Mouse (Mus musculus): Measurements from ENCODE around the gene Prkci. TPM values are rescaled to one million over a fixed set of nuclear protein-coding genes. Genes with fewer than 3 reads are reported as not detected.

Prkci gene
- polyA plus RNA-seq, 1 experiment from 2014 or later: 22.1 TPM

DNA sequence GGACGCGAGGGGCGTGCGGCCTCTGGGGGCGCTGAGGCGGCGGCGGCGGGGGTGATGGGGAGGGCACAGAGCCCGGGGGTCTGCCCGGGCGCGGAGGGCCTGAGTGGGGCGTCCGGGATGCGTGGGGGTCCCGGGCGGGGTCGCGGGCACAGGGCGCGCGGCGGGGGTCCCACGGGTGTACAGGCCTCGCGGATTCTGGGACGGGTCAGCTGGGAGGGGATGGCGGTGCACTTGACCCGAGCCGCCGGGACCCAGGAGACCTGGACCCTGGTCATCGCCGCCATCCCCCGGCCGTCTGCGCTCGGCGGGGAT lies 99.6 kb downstream of the Prkci start:
- under 1% methylated on average over 31 of the region's 39 CpGs for WGBS
- H3K4me3 ChIP-seq: peak overlapping the region; percentile 99
- no peak for ATAC-seq

DNA sequence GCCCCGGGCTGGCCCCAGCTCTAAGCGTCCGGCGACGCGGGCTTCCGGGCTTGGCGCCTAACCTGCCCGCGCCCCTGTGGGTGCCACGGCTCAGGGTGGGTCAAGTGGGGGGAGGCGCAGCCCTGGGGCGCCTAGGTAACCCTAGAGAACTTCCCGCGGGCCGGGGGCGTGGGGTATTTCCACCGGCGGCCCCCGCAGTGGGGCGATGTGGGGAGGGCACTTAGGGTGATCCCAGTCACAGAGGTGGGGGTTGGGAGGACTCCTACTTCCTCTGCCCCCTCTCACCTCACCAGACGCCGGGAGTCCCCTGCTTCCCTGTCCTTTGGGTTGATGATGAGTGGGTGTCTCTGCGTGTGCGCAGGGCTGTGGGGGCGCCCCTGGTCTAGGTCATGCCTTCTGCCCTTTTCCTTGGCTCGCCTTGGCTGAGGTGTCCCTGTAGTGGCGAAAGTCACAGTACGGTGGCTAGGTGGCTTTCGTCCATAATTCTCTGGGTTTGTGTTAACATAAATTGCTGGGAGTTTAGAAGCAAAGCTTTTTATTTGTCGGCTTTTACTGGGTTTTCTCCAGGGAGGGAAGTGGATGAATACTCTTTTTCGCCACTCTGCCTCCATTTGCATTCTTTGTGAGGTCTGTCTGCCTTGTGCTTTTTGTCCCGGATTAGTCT lies 100.1 kb downstream of the Prkci start:
- H3K4me2 ChIP-seq: peak overlapping the region; percentile 80
- no peaks in the 10 kb centered on the region for H3K9me3 ChIP-seq (replicated peaks)
- 0% methylated on average over 25 of the region's 33 CpGs for WGBS
- peaks cover 47% of the 10 kb centered on the region for H3K4me1 ChIP-seq
- no peaks in the 10 kb centered on the region for H3K27me3 ChIP-seq
- peaks cover 9% of the 10 kb centered on the region; the same call in 1 of the 2 replicates for H3K36me3 ChIP-seq (ENCODE audit: poor library complexity, severe bottlenecking)
- peak; percentile 14 for ATAC-seq
- peak overlapping the region; percentile 100 for H3K27ac ChIP-seq
- peak overlapping the region; percentile 94 for H3K9ac ChIP-seq
- H3K4me3 ChIP-seq: peak overlapping the region; percentile 99

More for the DNA sequence above, 99.6 kb downstream of the Prkci start:
- peak overlapping the region; percentile 94 for H3K9ac ChIP-seq
- peak overlapping the region; percentile 100 for H3K27ac ChIP-seq
- H3K4me2 ChIP-seq: peak overlapping the region; percentile 80
- no peaks in the 10 kb centered on the region for H3K27me3 ChIP-seq
- H3K4me1 ChIP-seq: peaks cover 44% of the 10 kb centered on the region
- peaks cover 9% of the 10 kb centered on the region; the same call in 1 of the 2 replicates for H3K36me3 ChIP-seq (ENCODE audit: poor library complexity, severe bottlenecking)
- H3K9me3 ChIP-seq (replicated peaks): no peaks in the 10 kb centered on the region

DNA sequence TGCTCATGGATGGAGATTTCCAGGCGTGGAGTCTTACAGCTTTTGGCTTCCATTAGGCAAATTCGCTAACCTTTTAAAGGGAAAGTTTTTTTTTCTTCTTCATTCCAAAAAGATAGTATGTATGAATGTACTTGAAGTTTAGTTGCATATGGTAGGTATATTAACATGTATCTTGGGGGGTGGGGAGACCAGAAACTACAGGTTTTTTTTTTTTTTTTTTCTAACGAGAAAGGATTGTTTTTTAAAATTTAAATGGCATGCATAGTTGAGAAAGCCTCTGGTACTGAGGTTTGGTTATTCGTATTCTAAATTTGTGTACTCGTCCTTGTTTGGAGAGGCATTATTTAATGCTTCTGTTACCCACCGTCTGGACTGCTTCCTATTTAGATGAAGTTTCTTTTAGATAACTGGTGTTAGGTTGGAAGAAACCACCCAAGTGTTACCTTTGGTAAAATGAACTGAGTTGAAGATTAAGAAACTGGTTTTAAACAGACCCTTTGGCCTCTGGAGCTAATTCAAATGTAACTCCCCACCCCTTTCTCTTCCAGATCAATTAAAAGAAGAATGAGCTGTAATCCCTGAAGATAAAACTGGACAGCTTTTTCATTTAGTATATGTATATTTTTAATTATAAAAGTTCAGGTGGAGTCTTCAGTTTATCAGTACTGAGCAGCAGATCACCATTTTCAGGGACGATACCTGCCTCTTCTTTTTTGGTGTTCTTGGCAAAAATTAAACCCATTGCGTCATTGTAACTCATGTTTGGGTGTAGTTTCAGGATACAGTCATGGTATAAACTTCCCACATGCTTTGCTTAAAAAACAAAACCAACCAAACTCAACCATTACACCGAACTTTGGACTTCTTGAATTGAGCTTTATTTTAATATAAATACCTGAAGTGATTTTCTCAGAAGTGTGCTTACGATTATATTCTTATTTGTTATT lies 100.9 kb downstream of the Prkci start:
- H3K27ac ChIP-seq: peak overlapping the region; percentile 100
- H3K9me3 ChIP-seq (replicated peaks): no peaks in the 10 kb centered on the region
- no peaks in the 10 kb centered on the region for H3K27me3 ChIP-seq
- peak overlapping the region; percentile 94 for H3K9ac ChIP-seq
- 44% methylated on average over 10 of the region's 10 CpGs for WGBS
- peak overlapping the region; percentile 80 for H3K4me2 ChIP-seq
- H3K4me1 ChIP-seq: peaks cover 53% of the 10 kb centered on the region
- H3K36me3 ChIP-seq (ENCODE audit: poor library complexity, severe bottlenecking): peaks cover 9% of the 10 kb centered on the region; the same call in 1 of the 2 replicates
- H3K4me3 ChIP-seq: peak overlapping the region; percentile 99
- ATAC-seq: no peak

DNA sequence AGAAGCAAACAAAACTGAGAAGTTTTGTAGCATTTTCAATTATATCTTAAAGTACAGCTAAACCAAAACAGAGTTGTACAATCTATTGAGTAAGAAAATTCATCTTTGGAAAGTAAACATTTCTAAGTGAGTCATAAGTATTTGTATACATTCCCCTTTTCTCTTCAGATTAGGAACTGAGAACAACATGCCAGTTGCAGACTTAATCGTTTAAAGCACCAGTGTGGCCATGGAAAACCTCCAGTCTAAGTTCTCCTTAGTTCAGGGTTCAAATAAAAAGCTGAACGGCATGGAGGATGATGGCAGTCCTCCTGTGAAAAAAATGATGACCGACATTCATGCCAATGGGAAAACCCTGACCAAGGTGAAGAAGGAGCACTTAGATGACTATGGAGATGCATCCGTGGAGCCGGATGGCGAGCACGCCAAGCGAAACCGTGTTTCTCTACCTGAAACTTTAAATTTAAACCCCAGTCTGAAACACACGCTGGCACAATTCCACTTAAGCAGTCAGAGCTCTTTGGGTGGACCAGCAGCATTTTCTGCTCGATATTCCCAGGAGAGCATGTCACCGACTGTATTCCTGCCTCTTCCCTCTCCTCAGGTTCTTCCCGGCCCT lies 101.7 kb downstream of the Prkci start:
- Histone ChIP-seq H3K4me3 (no peak overlapping the region), H3K4me1 (peaks cover 59% of the 10 kb centered on the region), H3K9me3 (replicated peaks) (no peaks in the 10 kb centered on the region), H3K4me2 (peak overlapping the region; percentile 39), H3K9ac (no peak overlapping the region), H3K27me3 (no peaks in the 10 kb centered on the region), H3K27ac (no peak overlapping the region), H3K36me3 (ENCODE audit: poor library complexity, severe bottlenecking) (peaks cover 9% of the 10 kb centered on the region; the same call in 1 of the 2 replicates)
- ATAC-seq: no peak
- WGBS: 89% methylated on average over 13 of the region's 13 CpGs

DNA sequence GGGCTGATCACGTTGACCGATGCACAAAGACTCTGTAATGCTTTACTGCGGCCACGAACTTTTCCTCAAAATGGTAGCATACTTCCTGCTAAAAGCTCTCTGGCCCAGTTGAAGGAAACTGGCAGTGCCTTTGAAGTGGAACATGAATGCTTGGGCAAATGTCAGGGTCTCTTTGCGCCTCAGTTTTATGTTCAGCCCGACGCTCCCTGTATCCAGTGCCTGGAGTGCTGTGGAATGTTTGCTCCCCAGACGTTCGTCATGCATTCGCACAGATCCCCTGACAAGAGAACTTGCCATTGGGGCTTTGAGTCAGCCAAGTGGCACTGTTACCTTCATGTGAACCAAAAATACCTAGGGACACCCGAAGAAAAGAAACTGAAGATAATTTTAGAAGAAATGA lies 102.4 kb downstream of the Prkci start:
- no peak overlapping the region for H3K9ac ChIP-seq
- H3K4me2 ChIP-seq: peak overlapping the region; percentile 39
- no peaks in the 10 kb centered on the region for H3K27me3 ChIP-seq
- no peak for ATAC-seq
- H3K36me3 ChIP-seq (ENCODE audit: poor library complexity, severe bottlenecking): peaks cover 9% of the 10 kb centered on the region; the same call in 1 of the 2 replicates
- H3K9me3 ChIP-seq (replicated peaks): no peaks in the 10 kb centered on the region
- peaks cover 52% of the 10 kb centered on the region for H3K4me1 ChIP-seq
- H3K27ac ChIP-seq: no peak overlapping the region
- H3K4me3 ChIP-seq: no peak overlapping the region
- WGBS: 83% methylated on average over 11 of the region's 11 CpGs

DNA sequence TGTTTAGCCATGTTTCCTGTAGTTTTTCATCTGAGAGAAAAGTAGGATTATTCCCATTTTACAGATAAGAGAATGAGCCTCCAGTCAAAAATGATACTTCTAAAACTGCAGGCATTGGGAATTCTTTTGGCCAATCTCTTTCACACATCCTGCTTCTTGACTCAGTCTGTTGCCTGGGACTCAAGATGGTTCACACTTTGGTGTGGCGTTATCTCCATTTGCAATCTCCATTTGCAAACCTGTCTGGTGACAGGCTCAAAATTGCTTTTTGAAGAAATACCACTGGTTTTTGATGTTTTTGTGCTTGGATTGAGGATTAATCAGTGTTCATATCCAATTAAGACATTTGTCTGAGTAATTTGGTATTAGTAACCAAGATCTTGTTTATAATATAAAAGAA lies 103.0 kb downstream of the Prkci start:
- Histone ChIP-seq H3K4me2 (peak overlapping the region; percentile 39), H3K36me3 (ENCODE audit: poor library complexity, severe bottlenecking) (peaks cover 9% of the 10 kb centered on the region; the same call in 1 of the 2 replicates), H3K4me1 (peaks cover 48% of the 10 kb centered on the region), H3K9me3 (replicated peaks) (no peaks in the 10 kb centered on the region), H3K4me3 (no peak overlapping the region), H3K27me3 (no peaks in the 10 kb centered on the region), H3K27ac (no peak overlapping the region), H3K9ac (no peak overlapping the region)
- ATAC-seq: no peak
- 77% methylated on average over 1 of the region's 1 CpGs for WGBS

DNA sequence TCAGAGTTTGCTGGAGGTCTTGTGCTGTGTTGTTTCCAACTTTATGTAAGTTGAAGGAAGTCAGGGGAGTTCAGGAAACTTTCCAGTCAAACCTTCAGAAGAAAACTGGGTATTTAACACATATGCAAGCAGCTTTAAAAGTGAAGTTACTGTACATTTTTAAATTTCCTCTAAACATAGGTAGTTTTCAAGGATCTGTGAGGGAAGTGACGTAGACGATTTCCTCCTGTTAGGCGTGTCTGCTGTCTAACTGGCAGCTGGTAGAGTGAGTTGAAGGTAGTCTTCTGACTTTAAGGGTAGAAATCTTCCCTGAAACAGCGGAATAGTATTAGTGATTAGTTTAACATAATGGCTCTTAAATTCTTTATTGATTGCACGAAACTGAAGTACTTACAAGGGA lies 104.5 kb downstream of the Prkci start:
- H3K9ac ChIP-seq: no peak overlapping the region
- no peak overlapping the region for H3K27ac ChIP-seq
- peaks cover 56% of the 10 kb centered on the region for H3K4me1 ChIP-seq
- H3K4me2 ChIP-seq: peak overlapping the region; percentile 46
- H3K4me3 ChIP-seq: no peak overlapping the region
- WGBS: 89% methylated on average over 5 of the region's 5 CpGs
- H3K27me3 ChIP-seq: no peaks in the 10 kb centered on the region
- H3K36me3 ChIP-seq (ENCODE audit: poor library complexity, severe bottlenecking): peaks cover 9% of the 10 kb centered on the region; the same call in 1 of the 2 replicates
- H3K9me3 ChIP-seq (replicated peaks): no peaks in the 10 kb centered on the region
- no peak for ATAC-seq

DNA sequence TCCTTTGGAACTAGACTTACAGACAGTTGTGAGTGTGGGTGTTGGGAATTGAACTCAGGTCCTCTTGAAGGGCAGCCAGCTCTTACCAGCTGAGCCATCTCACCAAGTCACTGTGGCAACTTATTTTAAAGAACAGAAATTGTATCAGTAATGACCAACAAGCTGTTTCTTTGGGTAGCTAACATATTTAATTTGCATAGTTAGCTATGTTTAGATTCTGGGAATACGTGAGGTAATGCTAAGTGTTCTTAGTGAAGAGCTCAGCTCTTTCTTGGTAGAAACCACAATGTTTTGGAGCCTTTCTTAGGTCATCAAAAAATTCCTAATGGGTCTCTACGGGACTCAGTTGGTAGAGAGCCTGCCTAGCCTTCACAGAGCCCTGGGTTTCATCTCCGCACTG lies 105.3 kb downstream of the Prkci start:
- Histone ChIP-seq H3K4me3 (no peak overlapping the region), H3K27me3 (no peaks in the 10 kb centered on the region), H3K9ac (no peak overlapping the region), H3K27ac (no peak overlapping the region), H3K4me1 (peaks cover 56% of the 10 kb centered on the region), H3K4me2 (no peak overlapping the region), H3K9me3 (replicated peaks) (no peaks in the 10 kb centered on the region), H3K36me3 (ENCODE audit: poor library complexity, severe bottlenecking) (peaks cover 9% of the 10 kb centered on the region; the same call in 1 of the 2 replicates)
- ATAC-seq: no peak
- 95% methylated on average over 3 of the region's 3 CpGs for WGBS

Small RNAs within 50 kb of the gene (microRNA-seq; reads per million reads assigned to microRNA genes)
- not detected for gene Mir7008

Other genes starting within 250 kb of the Prkci start
- not detected in 2 replicates for gene Samd7, start 249.5 kb upstream of the Prkci start, polyA plus RNA-seq (2015; fragmentation: Nextera tagmentation; extraction: Ambion mirVana)
- gene Sec62, start 202.9 kb upstream of the Prkci start, polyA plus RNA-seq (2015; fragmentation: Nextera tagmentation; extraction: Ambion mirVana): 74.6 and 94.8 TPM in 2 replicates
- 0.59 and 0.76 TPM in 2 replicates for gene Gpr160, start 139.8 kb upstream of the Prkci start, polyA plus RNA-seq (2015; fragmentation: Nextera tagmentation; extraction: Ambion mirVana)
- 6.4 and 7.1 TPM in 2 replicates for gene Phc3, start 26.3 kb upstream of the Prkci start, polyA plus RNA-seq (2015; fragmentation: Nextera tagmentation; extraction: Ambion mirVana)
- 31.4 and 32.3 TPM in 2 replicates for gene Skil, start 99.3 kb downstream of the Prkci start, polyA plus RNA-seq (2015; fragmentation: Nextera tagmentation; extraction: Ambion mirVana)
- 26.6 and 35.9 TPM in 2 replicates for gene Cldn11, start 154.2 kb downstream of the Prkci start, polyA plus RNA-seq (2015; fragmentation: Nextera tagmentation; extraction: Ambion mirVana)